Mouse (Mus musculus) mesoderm, embryonic 11.5 days (tissue): ENCODE results near the gene Larp1.
A peak's percentile ranks its signal among the peaks of the same experiment; 100 is the strongest.

Experiments used
- DNase-seq: peaks from one replicate; pipeline ENCODE4 v3.0.0-alpha.2; 2012; ENCODE audit warnings: low read depth, low spot score

Larp1 gene

DNA sequence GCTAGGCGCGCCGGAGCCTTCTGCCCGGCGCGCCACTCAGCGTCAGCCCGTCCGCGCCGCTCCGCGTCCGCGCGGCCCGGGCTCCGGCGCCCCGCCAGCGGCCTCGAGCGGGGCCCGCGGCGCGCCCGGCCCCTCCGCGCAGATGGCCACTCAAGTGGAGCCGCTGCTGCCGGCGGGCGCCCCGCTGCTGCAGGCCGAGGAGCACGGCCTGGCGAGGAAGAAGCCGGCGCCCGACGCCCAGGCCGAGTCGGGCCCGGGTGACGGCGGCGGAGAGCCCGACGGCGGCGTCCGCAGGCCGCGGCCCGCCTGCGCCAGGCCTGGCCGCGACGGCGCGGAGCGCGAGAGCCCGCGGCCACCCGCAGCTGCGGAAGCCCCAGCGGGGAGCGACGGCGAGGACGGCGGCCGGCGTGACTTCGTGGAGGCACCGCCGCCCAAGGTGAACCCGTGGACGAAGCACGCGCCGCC lies at the start of gene Larp1:
Gene Larp1 (plus strand): TSS at position 14 of the 465 bp plus-strand sequence.
- no peak for DNase-seq

DNA sequence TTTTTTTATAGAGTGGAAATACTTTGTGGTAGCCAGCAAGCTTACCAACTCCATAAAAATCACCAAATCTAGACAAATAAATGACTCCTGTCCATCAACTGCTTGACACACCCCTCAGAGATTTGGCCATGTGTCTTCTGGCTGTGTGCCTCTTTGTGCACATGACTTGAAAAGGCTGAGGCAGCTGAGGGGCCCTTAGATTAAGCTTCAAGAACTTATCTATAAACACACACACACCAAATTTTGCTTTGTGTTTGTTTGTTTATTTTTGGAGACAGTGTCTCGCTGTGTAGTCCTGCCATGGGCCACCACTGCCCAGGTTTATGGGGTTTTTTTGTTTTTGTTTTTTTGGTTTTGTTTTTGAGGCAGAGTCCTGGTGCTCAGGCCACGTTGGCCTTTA lies 48.9 kb upstream of the Larp1 start:
- DNase-seq = no peak

DNA sequence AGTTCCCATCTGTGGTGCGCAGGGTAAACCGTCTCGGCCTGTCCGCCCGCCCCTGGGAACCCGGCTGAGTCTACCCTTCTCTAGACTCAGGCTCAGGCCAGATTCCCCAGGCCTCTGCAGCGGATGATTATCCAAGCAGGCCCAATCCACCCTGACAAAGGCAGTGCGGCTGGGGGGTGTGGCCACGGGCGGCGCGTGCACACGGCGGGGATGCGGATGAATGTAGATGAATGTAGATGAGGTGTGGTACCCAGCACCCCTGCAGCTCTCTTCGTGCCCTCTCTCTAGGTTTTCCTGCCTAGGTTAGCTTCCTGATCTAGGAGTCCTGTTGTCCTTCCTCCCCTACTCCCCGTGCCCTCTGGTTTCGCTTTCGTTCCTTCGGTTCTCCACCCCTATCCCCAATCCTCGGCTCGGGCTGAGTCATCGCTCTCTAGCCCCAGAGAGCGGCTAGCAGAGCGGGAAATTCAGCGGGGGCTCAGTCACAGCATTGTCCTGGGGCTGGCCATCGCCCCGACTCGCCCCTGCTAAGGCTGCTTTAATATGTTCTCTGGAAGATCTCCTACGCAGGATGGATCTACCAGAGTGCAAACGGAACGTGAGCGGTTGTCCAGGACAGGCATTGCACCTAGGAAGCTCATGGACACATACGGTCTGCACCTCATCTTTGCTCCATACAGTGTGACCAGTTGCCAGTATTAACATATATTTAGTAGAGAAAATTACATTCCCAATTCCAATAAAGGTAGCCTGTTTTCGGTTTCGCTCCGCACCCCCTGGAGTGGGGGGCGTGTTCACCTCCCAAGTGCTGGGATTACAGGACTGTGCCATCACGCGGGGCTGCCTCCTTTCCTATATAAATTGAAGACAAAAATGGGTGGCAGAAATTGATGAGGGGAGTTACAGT lies 46.2 kb upstream of the Larp1 start:
- DNase-seq = peak; percentile 89

DNA sequence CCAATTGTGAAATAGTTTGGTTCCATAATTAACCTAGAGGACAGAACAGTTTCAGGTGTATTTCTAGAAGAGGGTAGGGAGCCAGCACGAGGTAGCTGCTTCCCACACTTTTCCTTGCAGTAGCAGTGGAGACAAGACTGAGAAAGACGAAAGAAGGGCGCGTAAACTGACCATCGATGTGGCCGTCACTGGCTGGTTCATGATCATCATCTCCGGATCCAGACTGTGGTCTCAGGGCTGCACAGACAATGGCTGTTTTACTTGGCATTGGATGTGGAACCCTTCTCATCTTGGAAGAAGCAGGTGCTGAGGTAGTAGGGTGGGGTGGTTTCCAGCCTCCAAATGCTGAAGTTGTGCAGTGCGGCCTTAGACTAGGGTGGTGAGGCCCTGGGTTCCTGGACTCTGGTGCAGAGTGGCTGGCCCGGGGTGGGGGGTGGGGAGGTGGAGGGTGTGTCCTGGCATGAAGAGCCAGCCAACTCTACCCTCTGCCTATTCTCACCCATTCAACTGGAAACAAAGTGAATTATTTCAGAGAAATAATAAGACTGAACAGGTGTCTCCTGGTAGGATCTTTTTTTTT lies 45.5 kb upstream of the Larp1 start:
- DNase-seq = no peak

DNA sequence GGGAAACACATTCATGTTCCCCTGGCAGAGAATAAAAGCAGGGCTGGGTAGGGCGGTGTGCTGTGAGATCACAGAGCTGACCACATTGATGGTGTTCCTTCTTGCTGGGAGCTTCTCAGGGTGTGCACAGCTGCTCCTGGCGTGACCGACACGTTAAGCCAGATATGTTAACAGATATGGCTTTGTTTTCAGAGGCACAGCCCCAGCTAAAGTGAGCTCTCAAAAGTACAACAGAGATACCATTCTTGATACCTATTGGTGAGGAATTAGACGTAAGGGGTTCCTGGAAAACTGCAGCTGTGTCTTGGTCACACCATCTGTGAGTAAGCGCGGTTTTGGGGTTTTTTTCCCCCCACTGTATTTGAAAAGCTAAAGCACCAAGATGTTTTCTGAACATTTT lies 42.2 kb upstream of the Larp1 start:
- no peak for DNase-seq

DNA sequence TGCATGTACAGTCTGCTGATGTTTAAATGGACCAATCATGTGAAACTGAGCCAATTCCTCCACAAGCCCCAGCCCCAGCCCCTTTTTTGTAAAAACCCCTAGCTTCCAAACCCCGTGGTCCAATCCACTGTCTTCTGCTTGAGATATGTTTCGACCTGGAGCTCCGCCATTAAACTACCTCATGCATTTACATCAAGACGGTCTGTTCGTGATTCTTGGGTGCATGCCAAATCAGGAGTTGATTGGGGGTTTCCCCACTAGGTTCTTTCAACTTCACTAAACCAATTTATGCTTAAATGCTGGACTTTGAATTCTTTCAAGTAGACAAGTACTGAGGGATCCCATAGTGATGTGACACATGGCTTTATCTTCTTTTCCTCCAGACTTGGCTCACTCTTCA lies 40.6 kb upstream of the Larp1 start:
- DNase-seq = no peak

DNA sequence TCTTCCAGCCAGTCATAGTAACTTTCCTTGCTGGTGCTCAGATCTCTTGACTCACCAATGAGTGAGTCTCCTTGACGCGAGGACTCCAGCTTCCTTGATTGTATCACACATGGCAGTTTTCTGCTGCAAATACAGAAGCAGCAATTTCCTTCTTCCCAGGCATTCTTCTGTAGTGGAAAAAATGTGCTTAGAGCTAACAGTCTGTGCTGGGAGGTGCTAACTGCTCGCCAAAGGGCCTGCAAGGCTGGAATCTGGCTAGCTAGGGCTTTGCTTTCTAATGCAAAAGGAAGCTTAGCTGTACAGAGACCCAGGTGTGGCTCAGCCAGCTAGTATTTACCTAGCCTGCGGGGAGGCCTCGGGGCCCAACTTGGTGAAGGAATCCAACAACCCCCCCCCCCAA lies 38.3 kb upstream of the Larp1 start:
- no peak for DNase-seq

DNA sequence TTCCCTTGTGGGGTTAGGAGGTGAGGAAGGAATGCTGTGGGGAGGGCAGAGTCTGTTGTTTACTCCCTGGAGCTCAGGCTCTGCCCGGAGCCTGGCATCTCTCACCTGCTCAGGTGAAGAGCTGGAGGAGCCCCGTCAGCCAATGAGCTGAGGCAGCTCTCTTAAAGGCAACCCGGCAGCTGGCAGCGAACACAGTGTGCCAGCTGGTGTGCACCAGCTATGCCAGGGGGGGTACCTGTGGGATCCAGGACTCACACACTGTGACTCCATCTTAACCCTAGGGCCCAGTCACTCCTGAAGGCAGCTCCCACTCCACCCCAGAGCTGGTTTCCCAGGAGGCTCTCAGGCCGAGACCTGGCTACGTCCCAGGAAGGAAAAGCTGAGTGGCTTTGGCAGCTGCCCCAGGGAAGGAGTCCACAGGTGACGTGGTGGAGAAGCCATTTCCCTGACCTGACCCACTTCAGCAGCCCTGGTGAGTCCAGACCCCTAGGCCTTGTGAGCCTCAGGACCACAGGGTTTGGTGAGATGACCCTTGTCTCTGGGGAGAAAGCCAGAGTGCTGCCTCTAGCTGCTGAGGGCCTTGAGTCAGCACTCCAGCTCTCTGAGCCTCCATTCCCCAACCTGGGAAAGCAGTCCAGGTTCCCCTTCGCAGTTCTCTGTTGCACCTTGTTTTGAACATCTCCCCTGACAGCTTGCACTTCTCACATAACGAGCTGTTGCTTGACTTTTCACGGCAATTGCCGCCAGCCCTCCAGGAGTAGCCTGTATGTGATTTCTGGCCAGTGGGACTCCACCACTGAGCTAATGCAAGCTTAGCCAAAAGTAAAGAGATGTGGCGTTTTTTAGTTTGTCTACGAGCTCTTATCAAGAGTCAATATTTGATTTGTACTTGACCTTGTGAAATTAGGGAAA lies 35.6 kb upstream of the Larp1 start:
- no peak for DNase-seq

DNA sequence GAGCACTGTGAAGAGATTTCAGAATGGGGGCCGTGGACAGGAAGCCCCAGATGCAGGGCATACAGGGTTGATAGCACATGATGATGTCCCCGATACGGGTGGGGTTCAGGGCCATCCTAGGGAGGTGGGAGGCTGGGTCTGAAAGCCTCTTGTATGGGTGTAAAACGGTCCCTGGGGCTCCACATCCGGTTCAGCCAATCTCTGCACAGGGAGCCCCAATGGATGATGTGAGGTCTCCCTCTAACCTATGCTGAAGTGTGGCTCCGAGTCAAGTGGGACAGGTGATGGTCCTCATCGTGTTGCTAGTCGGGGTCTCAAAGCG lies 35.0 kb upstream of the Larp1 start:
- no peak for DNase-seq

DNA sequence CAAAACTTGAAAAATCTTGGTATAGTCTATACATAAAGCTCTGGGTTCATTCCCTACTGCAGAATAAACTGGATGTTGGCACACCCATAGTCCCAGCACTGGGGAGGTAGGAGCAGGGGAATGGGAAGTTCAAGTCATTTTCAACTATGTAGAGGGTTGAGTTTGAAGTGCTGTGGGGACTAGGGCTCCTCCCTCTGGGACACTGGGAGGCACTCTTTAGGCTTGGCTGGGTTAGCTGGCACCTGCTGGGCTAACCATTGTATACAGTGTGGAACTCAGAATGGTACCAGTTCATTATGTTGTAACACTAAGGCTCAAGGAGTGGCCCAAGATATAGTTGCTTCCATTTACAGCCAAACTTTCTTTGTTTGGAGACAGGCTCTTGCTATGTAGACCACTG lies 33.0 kb upstream of the Larp1 start:
- no peak for DNase-seq

DNA sequence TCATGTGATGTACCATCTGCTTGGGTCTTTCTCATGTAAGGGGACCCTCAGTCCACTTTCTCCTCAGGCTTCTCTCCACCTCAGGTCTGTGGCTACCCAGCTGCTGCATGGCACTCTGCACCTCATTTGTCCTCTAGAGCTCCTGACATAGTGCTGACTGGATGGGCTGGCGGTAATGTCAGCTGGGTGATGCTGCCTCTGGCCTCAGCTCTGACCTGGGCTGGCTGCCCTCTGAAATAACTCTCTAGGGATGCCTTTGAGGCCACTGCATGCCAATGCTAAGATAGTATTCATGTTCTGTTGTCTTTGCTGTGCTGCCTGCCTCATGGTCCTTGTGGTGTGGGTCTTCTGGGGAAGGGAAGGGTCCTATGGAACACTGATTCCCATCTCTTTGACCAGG lies 31.2 kb upstream of the Larp1 start:
- no peak for DNase-seq

DNA sequence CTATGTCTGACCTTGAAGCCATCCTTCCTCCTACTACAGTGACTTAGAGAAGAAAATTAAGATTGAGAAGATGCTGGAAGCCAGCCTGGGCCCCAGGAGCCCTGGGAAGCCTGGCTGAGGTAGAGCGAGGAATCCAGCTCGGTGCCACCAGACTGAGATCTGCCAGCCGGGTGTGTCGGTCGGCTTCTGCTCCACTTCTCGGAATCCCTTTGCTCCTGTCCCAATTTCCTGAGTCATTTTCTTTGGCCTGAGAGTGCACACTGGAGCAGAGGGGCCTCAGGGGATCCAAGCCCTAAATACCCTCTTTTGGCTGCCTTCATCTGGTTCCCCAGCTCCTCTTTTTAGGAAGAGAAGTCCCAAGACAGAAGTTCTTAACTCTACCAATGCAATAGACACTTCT lies 29.2 kb upstream of the Larp1 start:
- DNase-seq = no peak

DNA sequence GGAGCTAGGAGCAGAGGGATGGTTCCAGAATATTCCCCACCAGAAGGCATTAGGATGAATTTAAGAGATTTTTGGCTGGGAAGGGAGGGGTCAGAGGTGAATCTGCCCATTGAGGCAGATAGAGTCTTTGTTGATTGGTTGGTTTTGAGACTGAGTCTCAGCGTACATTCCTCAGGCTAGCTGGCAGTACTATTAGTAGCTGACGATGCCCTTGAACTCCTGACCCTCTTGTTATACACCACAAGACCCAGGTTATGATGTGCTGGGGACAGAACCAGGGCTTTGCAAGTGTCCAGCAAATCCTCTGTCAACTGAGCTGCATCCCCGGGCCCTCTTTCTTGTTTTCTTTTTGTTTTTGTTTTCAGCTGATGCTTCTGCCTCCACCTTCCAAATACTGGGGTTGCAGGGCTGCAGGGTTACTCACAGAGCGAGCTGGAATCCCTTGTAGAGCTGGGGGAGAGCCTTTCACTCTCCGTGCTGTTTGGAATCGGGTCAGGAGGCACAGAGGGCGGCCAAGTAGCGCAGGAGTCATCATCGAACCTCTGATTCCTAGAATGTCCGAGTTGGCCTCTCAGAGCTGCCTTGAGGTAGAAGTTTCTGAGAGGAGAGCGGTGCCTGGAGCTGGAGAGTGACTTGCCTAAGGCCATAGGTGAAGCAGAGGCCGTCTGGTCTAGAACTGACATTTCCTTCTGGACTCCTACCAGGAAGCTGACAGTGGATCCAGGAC lies 27.6 kb upstream of the Larp1 start:
- no peak for DNase-seq

DNA sequence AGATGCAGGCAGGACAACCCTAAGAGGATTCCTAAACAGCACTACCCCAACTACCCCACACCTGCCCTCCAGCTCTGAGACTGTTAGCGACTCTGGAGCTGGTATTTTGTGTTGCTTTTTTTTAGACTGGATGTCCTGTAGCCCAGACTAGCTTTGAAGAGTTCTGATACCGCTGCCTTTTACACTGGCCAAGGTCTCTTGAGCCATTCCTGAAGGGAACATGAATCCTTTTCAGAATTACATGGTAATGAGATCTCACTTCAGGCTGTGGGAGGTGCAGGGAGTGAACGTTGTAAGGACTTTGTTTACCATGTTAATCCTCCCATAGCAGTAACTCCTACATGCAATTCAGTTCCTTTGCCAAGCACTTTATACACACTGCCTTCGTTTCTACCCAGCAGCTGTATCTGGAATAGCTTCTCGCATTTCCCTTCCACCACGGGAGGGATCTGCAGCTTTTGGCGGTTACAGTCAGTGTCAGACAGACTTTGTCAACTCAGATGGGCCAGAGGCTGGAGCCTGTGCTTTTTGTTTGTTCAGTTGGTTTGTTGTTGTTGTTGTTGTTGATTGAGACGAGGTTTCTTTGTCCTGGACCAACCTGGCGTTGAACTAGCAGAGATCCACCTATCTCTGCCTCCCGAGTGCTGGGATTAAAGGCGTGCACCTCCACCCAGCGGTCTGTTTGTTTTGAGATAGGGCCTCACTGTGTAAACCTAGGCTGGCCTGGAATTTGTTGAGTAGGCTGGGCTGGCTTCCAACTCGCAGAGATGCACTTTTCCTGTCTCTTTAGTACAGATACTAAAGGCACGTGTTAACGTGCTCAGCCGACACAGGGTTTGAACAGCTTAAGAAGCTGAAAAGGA lies 25.2 kb upstream of the Larp1 start:
- DNase-seq = no peak

DNA sequence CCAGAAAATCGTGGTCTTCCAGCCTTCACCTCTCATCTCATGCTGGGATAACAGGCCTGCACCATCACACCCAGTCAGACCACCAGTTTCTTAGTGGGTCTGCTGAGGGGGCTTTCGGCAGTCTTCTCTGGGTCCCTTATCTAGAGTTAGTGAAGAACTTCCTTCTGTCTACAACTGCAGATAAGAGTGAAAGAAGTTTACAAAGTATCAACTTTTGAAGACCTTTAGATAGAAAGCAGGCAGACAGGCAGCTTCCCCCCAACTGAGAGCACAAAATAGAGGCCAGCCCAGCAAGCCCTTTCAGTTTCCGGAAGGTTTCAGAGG lies 24.6 kb upstream of the Larp1 start:
- no peak for DNase-seq

DNA sequence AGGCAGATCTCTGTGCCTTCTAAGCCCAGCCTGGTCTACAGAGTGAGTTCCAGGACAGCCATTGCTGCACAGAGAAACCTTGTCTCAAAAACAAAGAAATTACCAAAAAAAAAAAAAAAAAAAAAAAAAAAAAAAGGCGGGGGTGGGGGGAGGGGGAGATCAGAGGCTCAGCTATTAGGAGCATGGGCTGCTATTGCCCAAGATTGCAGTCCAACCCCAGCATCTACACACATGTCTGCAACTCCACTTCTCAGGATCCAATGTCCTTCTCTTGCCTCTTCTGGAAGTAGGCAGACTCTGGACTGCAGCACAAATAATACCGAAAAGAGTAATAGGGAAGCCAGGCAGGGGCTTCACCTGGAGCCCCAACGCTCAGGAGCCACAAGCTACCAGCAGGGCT lies 23.4 kb upstream of the Larp1 start:
- no peak for DNase-seq

DNA sequence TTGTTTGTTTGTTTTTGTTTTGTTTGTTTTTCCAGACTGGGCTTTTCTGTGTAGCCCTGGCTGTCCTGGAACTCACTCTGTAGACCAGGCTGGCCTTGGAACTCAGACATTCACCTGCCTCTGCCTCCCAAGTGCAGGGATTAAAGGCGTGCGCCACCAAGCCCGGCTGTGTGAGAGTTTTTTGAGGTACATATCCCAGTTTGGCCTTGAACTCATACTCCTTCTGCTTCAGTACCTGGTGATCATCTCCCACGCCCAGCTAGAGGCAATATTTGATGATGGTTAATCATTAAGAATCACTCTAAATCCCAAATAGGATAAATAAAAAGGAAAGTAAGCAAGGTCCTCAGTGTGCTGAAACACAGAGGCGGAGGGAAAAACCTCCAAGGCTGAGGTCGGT lies 22.8 kb upstream of the Larp1 start:
- no peak for DNase-seq

DNA sequence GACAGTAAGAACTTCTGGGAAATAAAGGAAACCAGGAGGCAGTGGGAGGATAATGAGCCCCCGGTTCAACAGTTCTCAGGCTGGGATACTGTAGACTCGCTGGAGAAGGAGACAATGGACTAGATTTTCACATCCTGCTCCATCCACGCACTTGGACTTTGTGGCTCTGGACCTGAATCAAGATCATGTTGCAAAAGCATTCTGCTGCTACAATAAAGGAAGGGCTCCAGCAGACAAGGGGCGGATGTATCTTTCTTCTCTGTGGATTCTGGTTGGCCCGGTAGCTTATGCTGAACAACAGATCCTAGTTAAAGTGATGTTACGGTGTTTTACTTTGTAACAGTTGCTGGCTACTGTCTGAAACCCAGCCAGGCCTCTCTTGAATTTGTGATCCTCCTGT lies 22.4 kb upstream of the Larp1 start:
- DNase-seq = no peak

DNA sequence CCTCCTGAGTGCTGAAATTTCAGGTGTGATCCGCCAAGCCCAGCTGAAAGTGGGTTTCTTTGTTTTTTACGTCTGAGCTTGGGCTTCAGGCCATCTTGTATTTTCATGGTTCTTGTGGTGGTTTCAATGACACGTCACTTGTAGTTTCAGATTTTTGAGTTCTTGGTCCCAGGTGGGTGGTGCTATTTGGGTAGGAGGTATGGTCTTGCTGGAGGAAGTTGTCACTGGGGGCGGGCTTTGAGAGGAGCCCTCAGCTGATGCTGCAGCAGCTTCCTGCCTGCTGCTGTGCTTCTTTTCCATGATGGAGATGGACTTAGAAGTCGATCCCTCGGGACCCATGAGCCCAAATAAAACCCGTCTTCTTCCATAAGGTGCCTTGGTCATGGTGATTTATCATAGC lies 22.0 kb upstream of the Larp1 start:
- no peak for DNase-seq

DNA sequence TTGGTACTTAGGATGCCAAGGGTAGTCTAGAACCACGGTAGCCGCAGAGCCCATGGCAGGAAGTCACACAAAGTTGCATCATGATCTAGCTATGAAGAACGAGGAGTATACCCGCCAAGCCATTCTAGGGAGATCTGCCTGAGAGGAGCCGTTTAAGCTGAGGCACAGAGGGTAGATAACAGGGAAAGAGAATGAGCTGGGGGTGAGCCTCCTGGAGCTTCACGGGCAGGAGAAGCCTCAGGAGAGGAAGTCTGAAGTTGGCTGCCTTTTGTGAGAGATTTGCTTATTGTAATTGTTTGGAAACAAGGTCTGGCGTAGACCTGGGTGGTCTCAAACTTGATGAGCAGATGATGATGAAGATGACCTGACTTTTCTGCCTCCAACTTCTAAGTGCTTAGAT lies 10.7 kb upstream of the Larp1 start:
- DNase-seq = no peak

DNA sequence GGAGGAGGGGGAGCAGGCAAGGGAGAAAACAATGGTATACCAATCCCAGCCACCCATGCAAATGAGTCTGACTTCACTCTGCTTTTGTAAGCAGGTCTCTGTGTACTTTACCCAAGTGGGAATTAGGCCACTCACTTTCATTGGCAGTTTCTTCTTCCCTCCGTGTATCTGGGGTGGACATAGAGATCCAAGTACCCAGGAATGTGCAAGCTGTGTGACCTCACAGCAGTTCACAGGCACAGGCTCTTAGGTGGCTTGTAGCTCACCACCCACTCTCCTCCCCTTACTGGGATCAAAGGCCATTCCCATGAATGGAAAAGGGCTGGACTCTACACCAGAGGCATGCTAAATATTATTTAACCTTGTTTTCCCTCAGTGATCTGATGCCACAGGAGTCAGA lies 10.0 kb upstream of the Larp1 start:
- DNase-seq = no peak
